Mouse (Mus musculus) lung, embryonic 14.5 days (tissue): ENCODE results near the gene Clk2. TPM values are rescaled to one million over a fixed set of nuclear protein-coding genes. Genes with fewer than 3 reads are reported as not detected.
"Not testable (repeated sequence)": the region's sequence is repeated elsewhere in the genome, so short reads cannot be mapped to it uniquely, and the experiment has no call there.

ENCODE experiments used
- ATAC-seq: fragments of 200-750 bp; cut with Nextera tagmentation; 2 replicates; pipeline ENCODE4 v1.8.0; 2017; ENCODE audit warnings: mild to moderate bottlenecking, moderate TSS enrichment, moderate library complexity; ENCODE audit not compliant: insufficient read depth
- DNase-seq: peaks from one replicate; pipeline ENCODE4 v3.0.0-alpha.2; 2015
- H3K27ac ChIP-seq: fragments of 300-500 bp; sonication (generic); 2 replicates; pipeline ENCODE4 v1.5.1; 2014; ENCODE audit warnings: low read depth, mild to moderate bottlenecking, moderate library complexity
- H3K27me3 ChIP-seq: fragments of 300-500 bp; sonication (generic); 2 replicates; pipeline ENCODE4 v1.6.1; 2014; ENCODE audit warnings: low read length, control low read depth; ENCODE audit not compliant: insufficient read depth
- H3K36me3 ChIP-seq: fragments of 300-500 bp; sonication (generic); 2 replicates; pipeline ENCODE4 v1.6.1; 2014; ENCODE audit warnings: control low read depth; ENCODE audit not compliant: insufficient read depth
- H3K4me1 ChIP-seq: fragments of 300-500 bp; sonication (generic); 2 replicates; pipeline ENCODE4 v1.6.1; 2014; ENCODE audit warnings: antibody characterized with exemption, control low read depth; ENCODE audit not compliant: insufficient read depth
- H3K4me2 ChIP-seq: fragments of 300-500 bp; sonication (generic); 2 replicates; pipeline ENCODE4 v1.6.1; 2014; ENCODE audit warnings: mild to moderate bottlenecking
- H3K4me3 ChIP-seq: fragments of 300-500 bp; sonication (generic); 2 replicates; pipeline ENCODE4 v1.5.1; 2014; ENCODE audit warnings: low read depth, low read length
- H3K9ac ChIP-seq: fragments of 300-500 bp; sonication (generic); 2 replicates; pipeline ENCODE4 v1.6.1; 2014
- H3K9me3 ChIP-seq: fragments of 300-500 bp; sonication (generic); 2 replicates; pipeline ENCODE4 v1.6.1; 2016; ENCODE audit warnings: low read depth, low read length, control low read depth
- CTCF ChIP-seq: IDR thresholded peaks from 2 replicates; pipeline ENCODE4 v1.5.1; 2016; ENCODE audit warnings: antibody characterized with exemption, low read depth
- WGBS: fragments of 180-500 bp; shearing (Covaris S2); extraction: QIAGEN DNeasy Blood & Tissue Kit; methylation state at CpG from one replicate; pipeline ENCODE4 v1.1.7; 2014; 5-methylcytosine and 5-hydroxymethylcytosine counted together
- polyA plus RNA-seq: library from polyadenylated mRNA; unstranded; fragments of >200 nt; fragmentation: Nextera tagmentation; extraction: Ambion mirVana; gene quantifications from 2 replicates; pipeline ENCODE4 v1.2.1, GENCODE M21; 2014

Gene Clk2
- polyA plus RNA-seq, 1 experiment from 2014 or later, result 26.1 TPM

- Histone ChIP-seq H3K4me3 (peak within 1 kb of the TSS; percentile 58), H3K4me1 (no peaks in the 10 kb centered on the region), H3K9ac (peak within 1 kb of the TSS; percentile 34), H3K27me3 (peaks cover 11% of the 10 kb centered on the region), H3K27ac (no peak within 1 kb of the TSS), H3K4me2 (peak within 1 kb of the TSS; percentile 96), H3K9me3 (no peaks in the 10 kb centered on the region), H3K36me3 (no peaks in the 10 kb centered on the region)
- DNase-seq (peak; percentile 84), ATAC-seq (peak; percentile 67)
- under 1% methylated on average over 64 of the region's 66 CpGs for WGBS
- TF ChIP-seq CTCF, result peak; percentile 52
Measured at GRCm38 (mm10) chr3:89159616-89160344, 4.8 kb upstream of the Clk2 start, which contains the start of gene Hcn3. TSS of gene Hcn3 (minus strand) at chr3:89160196.

GRCm38 (mm10) chr3:89161207-89161606, 3.4 kb upstream of the Clk2 start:
- not testable (repeated sequence) for H3K4me2 ChIP-seq, H3K4me1 ChIP-seq

GRCm38 (mm10) chr3:89161786-89162185, 2.8 kb upstream of the Clk2 start:
- ATAC-seq, result no peak
- WGBS, result 68% methylated on average over 4 of the region's 4 CpGs
- Histone ChIP-seq H3K4me3 (no peak overlapping the region), H3K4me1 (no peaks in the 10 kb centered on the region), H3K9ac (no peak overlapping the region), H3K27me3 (peaks cover 11% of the 10 kb centered on the region), H3K27ac (no peak overlapping the region), H3K36me3 (peaks cover 7% of the 10 kb centered on the region; the same call in 1 of the 2 replicates), H3K4me2 (no peak overlapping the region), H3K9me3 (no peaks in the 10 kb centered on the region)
- no peak for TF ChIP-seq CTCF
- no peak for DNase-seq

More at GRCm38 (mm10) chr3:89161207-89161606, 3.4 kb upstream of the Clk2 start:
- not testable (repeated sequence) for H3K36me3 ChIP-seq, DNase-seq, H3K9me3 ChIP-seq, ATAC-seq, H3K27ac ChIP-seq, H3K4me3 ChIP-seq, H3K9ac ChIP-seq
- peaks cover 11% of the 10 kb centered on the region for H3K27me3 ChIP-seq

GRCm38 (mm10) chr3:89163123-89163522, 1.5 kb upstream of the Clk2 start:
- no peak overlapping the region for H3K4me3 ChIP-seq
- DNase-seq (no peak), ATAC-seq (no peak)
- no peak overlapping the region for H3K27ac ChIP-seq
- no peak overlapping the region for H3K4me2 ChIP-seq
- peaks cover 10% of the 10 kb centered on the region for H3K27me3 ChIP-seq
- 81% methylated on average over 1 of the region's 1 CpGs for WGBS
- peaks cover 20% of the 10 kb centered on the region for H3K36me3 ChIP-seq
- TF ChIP-seq CTCF, result no peak
- no peaks in the 10 kb centered on the region for H3K9me3 ChIP-seq
- no peak overlapping the region for H3K9ac ChIP-seq
- H3K4me1 ChIP-seq, result no peaks in the 10 kb centered on the region

- ATAC-seq, result no peak
- H3K4me2 ChIP-seq, result peak overlapping the region; percentile 66
- no peak for DNase-seq
- no peaks in the 10 kb centered on the region for H3K4me1 ChIP-seq
- peaks cover 3% of the 10 kb centered on the region for H3K27me3 ChIP-seq
- WGBS, result 71% methylated on average over 5 of the region's 5 CpGs
- peak overlapping the region; percentile 97 for H3K9ac ChIP-seq
- H3K4me3 ChIP-seq, result peak overlapping the region; percentile 93
- no peak for TF ChIP-seq CTCF
- H3K27ac ChIP-seq, result no peak overlapping the region
- peaks cover 26% of the 10 kb centered on the region for H3K36me3 ChIP-seq
- H3K9me3 ChIP-seq, result no peaks in the 10 kb centered on the region
Measured at GRCm38 (mm10) chr3:89163643-89164245, 851 bp upstream of the Clk2 start.

- H3K27ac ChIP-seq, result peak overlapping the region; percentile 98
- H3K4me3 ChIP-seq, result peak overlapping the region; percentile 93
- H3K4me2 ChIP-seq, result peak overlapping the region; percentile 66
- no peaks in the 10 kb centered on the region for H3K4me1 ChIP-seq
- 13% methylated on average over 12 of the region's 12 CpGs for WGBS
- DNase-seq, result peak; percentile 18
- peaks cover 42% of the 10 kb centered on the region for H3K36me3 ChIP-seq
- no peak for TF ChIP-seq CTCF
- H3K27me3 ChIP-seq, result no peaks in the 10 kb centered on the region
- H3K9ac ChIP-seq, result peak overlapping the region; percentile 97
- ATAC-seq, result no peak; the same call in 1 of the 2 replicates
- H3K9me3 ChIP-seq, result no peaks in the 10 kb centered on the region
Measured at GRCm38 (mm10) chr3:89165268-89165870, 774 bp downstream of the Clk2 start.

GRCm38 (mm10) chr3:89166945-89167344, 2.4 kb downstream of the Clk2 start:
- ATAC-seq, result no peak
- no peak for DNase-seq

More at GRCm38 (mm10) chr3:89166945-89167344, 2.4 kb downstream of the Clk2 start:
- no peaks in the 10 kb centered on the region for H3K4me1 ChIP-seq
- H3K9me3 ChIP-seq, result no peaks in the 10 kb centered on the region
- no peak for TF ChIP-seq CTCF
- H3K36me3 ChIP-seq, result peaks cover 56% of the 10 kb centered on the region
- H3K27ac ChIP-seq, result no peak overlapping the region
- H3K4me3 ChIP-seq, result no peak overlapping the region
- no peak overlapping the region for H3K9ac ChIP-seq
- H3K4me2 ChIP-seq, result no peak overlapping the region
- no peaks in the 10 kb centered on the region for H3K27me3 ChIP-seq
- 86% methylated on average over 19 of the region's 19 CpGs for WGBS
